Mouse (Mus musculus) thymus, postnatal 10 days (tissue): ENCODE data around the gene Cirbp.

Experiments
- DNase-seq, 2 experiments: peaks; one replicate each; pipeline ENCODE4 v3.0.0; 2021; ENCODE audit warnings: low spot score in 2 of 2

The Cirbp gene

DNA sequence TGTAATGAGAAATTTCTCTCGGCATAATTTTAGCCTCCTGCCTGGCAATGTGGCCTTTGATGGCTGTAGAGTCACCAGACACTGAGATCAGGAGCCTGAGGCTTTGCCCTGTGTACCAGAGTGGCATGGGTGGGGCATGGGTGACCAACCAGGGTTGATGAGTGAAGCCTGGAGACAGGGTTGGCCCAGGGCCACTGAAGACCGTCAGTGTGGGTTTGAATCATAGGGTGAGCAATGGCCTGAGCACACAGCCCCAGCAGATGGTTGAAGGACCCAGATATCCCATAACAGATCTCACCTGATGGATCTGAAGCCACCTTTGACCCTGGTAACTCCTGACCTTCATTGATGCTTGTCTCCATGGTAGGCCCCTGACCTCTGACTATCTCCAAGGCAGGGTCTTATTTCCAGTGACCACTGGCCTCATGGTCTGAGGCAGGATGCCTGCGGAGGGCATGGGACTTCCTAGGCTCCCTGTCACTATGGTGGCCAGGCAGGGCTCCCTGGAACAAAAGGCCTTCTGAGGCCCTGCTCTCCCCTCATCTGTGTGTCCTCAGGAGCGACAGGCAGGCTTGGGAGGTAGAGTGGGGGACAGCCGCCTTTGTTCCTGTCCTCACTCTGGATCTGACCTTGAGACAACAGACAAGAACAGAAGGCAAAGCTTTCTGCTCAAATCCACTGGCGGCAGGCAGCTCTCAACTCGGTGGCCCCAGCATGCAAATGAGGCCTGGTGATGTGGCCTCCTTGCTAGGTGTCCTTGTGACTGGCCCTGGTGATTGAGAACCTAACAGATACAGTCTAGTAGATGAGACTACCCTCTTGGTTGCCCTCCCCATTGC lies 11.9 kb downstream of the Cirbp start:
- DNase-seq, result no peak

DNA sequence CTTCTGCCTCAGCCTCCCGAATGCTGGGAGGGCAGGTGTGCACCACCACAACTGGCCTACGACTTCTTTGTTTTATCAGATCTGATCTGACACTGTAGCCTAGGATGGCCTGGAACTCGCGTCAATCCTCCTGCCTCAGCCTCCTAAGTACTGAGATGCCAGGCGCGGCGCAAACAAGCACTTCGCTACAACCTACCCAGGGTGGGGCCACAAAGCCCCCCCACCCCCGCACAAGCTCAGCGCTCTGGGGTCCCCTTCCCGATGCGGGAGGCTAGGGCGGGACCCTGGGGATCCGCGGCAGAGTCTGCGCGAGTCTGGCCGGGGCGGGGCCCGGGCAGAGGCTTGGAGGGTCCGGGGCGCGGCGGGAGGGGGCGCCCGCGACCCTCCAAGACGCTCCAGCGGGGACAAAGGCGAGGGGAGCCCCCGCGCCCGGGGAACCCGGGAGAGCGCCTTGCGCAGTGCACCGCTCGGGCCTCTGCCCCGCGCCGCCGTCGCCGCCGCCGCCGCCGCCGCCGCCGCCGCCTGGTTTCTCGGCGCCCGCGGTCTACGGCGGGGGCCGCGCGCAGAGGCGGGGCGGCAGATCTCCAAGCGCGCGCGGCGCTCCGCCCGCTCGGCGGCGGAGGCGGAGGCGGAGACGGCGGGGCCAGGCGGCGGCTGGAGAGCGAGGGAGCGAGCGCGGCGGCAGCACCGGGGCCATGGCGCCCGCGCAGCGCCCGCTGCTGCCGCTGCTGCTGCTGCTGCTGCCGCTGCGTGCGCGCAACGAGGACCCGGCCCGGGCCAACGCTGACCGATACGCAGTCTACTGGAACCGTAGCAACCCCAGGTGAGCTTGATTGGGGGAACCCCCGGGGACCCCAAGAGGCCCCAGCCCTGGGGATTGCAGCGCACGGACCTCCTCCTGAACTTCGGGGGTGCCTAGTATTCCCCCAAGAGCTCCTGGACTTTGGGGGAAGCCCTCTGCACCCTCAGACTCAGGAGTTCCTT lies 13.6 kb downstream of the Cirbp start, which contains the start of gene Efna2:
Gene Efna2, plus strand, starts transcription at position 415 of the 984 bp plus-strand sequence.
- DNase-seq, result no peak

DNA sequence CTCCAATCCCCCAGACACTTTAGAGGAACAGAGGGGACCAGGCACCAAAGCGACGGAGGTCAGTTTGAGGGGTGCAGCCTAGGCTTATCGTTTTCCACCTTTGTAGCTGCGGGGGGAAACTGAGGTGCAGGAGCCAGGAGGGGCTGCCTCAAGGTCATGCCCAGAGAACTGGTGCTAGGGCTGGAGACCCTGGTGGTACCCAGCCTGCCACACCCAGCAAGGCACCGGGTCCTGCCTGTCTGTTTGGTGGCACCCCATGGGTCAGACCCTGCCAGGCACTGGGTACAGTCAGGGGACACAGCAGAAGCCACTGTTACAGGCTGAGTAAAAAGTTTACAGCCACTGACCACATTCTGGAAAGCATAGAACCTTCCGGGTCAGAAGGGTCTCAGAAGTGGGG lies 14.5 kb downstream of the Cirbp start:
- DNase-seq, result no peak

DNA sequence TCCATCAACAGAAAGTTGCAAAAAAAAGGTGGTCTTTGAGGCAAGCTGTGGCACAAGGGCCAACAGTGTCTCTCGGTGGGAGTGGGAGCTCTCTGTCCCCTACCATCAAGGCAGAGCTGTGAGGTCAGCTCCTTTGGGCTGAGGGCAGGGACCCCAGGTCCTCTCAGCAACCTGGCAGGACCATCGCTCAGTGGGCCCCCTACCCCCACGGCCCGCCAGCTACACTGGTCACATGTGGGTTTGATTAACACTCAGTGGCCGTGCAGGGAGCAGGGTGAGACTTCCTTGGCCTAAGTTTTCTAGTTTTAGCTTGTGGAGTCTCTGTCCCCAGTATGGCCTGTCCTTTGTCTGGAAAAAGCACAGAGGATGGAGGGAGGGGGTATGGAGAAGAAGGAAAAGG lies 15.0 kb downstream of the Cirbp start:
- no peak for DNase-seq

DNA sequence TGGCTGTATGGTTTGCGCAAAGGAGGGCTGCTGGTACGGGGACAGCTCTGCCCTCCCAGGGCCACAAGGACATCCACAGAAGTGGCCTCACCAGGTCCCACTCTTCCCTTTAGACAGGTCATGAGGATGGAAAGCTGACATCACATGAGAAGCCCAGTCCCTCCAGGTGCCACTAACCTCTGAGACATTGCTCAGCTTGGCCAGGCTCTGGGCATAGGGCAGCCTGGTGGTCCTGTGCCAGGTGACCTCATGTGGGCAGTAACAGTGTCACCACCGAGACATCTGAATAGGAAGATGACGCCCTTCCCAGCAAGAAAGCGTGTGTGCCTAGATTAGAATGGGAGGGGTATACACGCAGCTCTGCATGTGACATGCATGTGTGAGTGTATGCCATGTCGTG lies 16.8 kb downstream of the Cirbp start:
- no peak for DNase-seq

DNA sequence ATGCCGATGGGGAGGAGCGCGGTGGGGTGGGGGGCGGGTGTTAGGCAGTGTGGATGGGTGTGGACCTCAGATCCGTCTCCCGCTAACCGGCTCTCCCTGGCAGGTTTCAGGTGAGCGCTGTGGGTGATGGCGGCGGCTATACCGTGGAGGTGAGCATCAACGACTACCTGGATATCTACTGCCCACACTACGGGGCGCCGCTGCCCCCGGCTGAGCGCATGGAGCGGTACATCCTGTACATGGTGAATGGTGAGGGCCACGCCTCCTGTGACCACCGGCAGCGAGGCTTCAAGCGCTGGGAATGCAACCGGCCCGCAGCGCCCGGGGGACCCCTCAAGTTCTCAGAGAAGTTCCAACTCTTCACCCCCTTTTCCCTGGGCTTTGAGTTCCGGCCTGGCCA lies 20.9 kb downstream of the Cirbp start:
- DNase-seq, result no peak

DNA sequence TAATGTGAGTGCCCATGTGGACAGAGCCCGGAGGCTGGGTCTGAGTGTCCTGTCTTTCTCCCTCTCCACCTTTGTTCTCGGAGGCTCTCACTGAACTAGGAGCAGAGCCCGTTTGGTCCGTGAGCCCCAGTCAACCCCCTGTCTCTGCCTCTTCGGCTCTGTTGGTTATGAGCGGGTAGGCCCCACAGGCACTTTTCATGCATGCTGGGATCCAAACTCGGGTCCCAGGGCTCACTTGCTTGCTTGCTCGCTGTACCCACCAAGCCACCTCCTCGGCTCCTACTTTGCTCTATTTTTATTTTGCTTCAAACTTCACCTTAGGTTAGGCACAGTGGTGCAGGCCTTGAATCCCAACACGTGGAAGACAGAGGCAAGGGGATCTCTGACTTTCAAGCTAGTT lies 22.0 kb downstream of the Cirbp start:
- DNase-seq, result no peak

DNA sequence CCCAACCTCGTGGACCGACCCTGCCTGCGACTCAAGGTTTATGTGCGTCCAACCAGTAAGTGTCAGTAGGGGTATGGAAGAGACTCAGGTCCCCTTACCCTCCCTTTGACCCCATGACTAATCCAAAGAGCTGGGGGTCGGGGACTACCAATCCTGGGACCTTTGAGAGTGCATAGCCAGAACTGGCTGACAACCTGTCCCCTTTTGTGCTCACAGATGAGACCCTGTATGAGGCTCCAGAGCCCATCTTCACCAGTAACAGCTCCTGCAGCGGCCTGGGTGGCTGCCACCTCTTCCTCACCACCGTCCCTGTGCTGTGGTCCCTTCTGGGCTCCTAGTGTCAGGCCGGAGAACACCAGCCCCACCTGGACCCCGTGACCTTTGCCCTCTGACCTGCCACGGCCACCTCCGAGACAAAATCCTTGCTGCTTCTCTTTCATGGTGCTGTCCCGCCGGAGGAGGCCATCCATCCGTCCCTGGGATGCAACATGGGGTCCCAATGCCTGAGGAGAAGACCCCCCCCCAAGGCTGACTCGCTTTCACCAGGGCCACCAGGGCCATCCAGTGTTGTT lies 22.8 kb downstream of the Cirbp start:
- DNase-seq, result no peak

DNA sequence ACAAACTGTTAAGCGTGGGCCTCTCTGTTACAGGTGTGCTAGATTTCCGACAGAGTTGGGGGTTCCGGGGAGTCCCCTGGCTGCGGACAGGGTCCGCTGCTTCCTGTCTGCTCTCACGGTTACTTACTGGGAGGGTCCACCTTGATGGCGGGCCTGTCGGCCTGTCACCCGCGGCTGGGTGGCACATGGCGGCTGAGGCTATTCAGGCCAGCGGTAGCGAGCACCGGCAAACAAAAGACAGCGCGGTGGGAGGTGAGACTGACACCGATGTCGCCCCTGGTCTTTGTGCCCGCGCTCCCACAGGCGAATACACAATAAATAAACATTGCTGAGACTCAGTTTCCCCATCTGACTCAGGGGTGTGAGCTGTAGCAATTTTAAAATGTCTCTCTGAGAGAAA lies 24.2 kb downstream of the Cirbp start:
- no peak for DNase-seq

DNA sequence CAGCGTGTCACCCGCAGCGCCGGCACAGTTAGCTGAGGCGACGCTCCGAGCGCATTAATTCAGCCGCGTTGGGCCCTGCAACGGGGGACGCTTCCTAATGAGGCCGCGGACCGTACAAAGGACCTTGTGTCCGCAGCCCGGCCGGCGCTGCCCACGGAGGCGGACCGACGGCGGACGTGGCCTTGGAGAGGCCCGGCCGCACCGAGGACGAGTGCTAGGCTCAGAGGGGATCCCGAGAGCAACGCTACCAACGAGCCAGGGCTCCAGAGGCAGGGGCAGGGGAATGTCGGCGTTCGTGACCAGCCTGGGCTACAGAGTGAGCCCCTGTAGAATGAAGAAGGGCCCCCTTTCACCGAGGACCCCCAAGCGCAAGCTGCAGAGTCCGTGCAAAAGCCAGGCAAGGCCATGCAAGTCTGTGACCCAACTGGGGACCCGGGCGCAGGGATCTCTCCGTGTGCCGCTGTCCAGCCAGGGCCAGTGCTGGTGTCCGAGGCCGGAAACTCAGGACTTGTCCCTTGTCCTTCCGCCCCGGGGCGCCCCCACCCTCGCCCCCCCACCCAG lies 24.8 kb downstream of the Cirbp start:
- no peak for DNase-seq

DNA sequence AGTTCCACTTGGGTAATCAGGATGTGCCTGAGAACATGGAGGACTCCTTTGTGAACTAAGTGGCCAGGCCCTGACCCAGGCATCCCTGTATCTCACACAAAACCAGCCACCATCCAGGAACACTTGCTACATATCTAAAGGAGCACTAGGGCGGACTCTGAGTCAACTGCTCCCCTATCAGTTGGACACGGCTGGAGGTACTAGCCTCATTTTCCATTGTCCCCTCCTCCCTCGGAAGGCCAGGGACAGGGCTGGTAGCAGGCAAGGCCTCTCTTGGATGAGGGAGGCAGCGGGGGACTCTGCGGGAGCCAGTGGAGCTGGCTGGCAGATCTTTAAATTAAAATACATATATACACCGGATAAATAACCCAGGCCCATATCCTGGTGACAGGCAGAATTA lies 28.2 kb downstream of the Cirbp start:
- no peak for DNase-seq

DNA sequence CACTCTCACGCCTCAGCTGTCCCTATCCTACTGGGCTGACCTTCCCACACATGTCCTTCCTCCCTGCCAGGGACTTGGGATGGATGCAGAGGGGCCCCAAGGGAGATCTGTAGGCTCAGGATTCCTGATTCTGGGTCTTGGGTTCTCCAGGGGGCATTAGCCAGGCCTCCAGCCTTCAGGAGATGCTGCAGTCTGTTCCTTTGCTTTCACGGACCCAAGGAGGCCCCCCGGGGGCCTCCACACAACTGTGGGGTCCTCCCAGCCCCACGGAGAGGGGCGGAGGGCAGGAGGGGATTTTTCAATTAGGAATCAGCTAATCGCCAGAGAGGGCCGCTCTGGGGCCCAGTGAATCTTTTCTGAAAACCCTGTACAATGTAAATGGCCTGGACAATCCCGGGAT lies 28.7 kb downstream of the Cirbp start:
- DNase-seq, result no peak

DNA sequence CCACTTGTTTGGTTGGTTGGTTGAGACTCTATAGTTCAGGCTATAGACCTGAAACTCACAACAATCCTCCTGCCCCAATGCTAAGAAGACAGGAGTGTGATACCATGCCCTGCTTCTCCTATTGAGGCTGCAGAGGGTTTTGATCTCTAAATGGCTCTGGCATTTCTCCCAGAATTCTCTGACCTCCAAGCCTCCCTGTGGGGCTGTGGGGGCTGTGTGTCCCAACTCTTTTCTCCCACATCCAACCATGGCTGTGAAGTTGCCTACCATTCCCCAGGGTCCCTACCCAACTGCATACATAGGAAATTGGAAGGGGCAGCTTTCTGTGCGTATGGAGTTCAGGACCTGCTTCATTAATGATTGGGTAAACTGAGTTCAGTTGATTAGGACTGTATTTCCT lies 30.4 kb downstream of the Cirbp start:
- no peak for DNase-seq

DNA sequence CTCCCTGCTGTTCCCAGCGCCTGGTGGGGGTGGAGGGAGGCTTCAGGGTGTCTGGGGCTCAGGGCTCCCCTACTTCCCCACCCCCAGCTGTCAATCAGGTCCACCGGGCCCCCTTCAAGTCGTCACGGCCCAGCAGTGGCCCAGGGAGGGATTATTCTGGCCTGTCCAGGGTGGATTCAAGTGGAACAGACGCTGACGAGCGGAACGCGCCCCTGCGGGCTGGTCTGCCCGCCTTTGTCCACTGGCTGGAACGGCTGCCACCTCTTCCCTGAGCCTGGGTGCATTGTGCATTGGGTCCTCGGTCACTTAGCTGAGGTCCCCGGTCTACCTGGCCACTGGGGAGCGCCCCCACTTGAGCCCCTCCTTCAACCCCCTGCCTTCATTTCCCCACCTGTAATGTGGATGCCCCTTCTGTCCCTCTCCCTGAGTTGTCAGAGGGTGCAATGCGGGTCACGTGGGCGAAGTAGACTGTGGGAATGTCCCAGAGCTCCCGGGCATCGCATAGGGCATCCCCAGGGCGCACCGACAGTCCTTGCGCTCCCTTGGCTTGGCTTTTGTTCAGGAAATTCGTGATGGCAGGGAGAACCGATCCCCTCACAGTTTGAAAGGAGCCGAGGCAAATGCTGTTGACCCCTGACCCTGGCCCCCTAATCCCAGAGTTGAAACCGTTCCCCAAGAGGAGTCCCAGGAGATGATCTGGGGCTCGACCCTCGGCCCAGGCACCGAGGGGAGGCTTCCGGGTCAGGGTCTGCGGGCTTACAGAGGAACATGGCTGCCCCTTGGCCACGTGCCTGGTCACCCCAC lies 31.2 kb downstream of the Cirbp start:
- no peak for DNase-seq

DNA sequence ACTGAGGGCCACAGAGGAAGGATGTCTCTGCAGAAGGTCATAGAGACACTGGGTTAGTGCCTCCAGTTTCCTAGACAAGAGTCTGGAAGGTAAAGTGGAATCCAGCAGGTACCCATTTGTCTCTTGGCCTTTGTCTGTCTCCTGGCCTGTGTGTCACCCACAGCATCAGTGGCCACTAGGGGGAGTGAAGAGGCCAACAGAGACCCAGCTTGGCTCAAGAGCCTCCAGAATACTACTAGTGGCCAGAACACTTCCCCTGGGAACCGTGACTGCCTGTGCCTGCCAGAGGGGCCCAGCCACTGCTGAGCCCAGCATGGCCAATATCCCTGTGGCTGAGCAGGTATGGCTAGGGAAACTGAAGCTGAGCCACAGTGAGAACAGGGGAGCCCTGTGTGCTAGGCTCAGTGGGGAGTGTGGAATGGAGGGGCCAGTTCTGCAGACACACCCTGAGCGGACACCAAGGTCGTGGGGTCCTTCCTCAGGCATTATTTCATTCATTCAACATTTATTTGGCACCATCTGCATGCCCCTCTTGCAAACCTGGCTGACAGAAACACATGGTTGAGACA lies 33.7 kb downstream of the Cirbp start:
- peak; percentile 48 to 86 for DNase-seq

DNA sequence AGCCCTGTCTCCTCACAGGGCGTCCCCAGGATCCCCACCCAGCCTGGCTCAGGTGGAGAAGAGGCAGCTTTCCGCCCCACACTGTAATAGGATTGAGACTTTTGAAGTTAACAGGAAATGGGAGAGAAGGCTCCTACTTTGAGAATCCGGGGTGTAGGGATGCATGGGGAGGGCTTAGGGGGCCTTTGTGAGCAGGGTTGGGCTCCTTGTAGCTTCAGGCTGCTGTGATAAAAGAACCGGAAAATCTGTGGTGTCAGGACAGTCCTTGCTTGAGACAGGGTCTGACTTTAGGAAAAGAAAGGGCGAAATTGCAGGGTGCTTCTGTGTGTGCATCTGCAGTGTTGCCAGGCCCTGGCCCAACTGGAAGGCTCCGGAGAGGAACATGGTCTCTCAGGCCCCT lies 34.7 kb downstream of the Cirbp start:
- DNase-seq, result no peak

DNA sequence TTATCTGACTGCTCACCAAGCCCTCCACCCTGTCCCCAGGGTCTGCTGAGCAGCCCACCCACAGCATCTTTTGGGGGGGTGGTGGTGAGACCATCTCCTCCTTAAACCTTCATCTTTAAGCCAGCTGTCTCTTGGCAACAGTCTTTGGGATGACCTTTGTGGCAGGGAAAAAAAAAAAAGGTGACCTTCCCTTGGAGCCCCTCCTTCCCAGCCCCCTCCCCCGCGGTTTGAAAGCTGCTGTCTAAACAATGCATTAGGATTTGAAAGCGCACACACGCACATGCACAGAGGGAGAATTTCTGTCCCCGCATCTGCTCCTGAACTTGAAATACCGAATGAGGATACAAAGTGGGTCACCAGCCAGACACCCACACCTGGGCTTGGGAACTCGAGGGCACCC lies 38.3 kb downstream of the Cirbp start:
- no peak for DNase-seq

DNA sequence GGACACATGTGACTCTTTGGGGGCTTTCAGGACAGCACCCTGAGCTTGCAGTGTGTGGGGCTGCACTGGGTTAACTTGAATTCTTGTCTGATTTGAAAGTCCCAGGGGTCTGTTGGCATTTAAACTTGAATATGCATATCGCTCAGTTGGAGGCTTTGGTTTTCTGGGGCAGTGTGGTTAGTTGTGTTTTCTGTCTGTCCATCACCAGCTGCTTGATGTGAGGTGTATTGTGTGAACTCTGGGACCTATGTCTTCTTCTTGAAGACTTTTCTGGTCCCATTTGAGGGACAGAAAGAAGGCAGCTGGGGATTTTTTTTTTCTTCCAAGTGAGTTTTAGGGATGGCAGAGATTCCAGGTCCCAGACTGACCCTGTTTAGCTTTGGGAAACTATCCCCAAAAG lies 41.4 kb downstream of the Cirbp start:
- DNase-seq, result no peak

DNA sequence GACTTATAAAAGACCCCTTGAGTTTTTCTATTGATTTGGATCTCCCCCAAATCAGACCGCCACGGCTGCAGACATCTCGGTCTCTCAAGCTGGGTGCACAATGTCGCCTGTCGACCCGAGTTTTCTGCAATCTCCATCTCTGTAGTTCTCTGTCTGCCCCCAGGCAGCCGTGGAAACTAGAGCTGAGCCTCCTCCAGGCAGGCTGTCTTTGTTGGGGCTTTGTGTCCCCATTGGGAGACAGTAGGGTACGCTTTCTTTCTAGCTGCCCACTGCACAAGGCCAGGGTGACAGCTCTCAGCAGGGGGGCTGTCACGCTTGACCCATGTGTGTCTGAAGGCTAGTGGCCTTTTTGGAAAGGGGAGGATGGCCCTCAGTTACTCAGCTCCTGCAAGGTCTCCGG lies 41.9 kb downstream of the Cirbp start:
- no peak for DNase-seq

DNA sequence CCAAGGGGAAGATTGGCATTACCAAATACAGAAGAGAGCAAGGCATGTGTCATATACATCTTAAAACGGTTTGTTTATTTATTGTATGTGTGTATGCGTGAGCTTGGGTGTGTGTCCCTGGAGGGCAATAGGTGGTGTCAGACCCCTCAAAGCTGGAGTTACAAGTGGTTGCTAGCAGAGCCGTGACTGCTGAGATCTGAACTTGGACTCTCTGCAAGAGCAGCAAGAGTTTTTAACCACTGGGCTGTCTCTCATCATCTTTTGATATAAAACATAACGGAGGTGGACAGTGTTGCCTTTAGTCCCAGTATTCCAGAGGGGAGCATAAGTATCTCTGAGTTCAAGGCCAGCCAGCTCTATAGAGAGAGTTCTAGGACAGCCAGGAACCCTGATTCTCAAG lies 42.5 kb downstream of the Cirbp start:
- DNase-seq, result no peak

DNA sequence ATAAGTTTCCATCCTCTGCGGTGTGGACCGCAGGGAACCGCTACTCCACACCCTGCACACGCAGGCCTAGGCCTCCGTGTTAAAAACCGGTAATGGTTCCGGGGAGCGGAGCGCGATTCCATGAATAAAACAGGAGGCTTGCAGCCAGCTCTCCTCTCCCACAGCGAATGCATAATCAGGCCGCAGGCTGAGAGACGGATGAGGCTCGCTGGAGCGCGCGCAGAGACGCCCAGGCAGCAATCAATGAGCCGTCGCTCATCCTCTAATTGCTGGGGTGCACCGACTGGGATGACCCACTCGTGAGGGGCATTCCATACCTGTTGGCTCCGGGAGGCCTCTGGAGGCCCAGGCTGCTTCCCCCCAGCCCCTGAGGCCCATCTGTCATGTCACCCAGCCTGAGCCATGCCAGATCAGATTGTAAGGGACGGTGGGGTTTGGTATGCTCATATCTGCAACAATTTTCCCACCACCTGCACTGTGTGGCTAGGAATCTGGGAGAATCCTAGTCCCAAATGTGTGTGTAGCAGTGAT lies 43.1 kb downstream of the Cirbp start:
- DNase-seq, result no peak
